Mouse (Mus musculus) spleen, embryonic (tissue): Measurements from ENCODE around the gene Madd.
"Not testable (repeated sequence)": the region's sequence is repeated elsewhere in the genome, so short reads cannot be mapped to it uniquely, and the experiment has no call there.

Experiments used
- CTCF ChIA-PET: fragments of 350-600 bp; sonication (Branson Sonifier 250); formaldehyde crosslinking; loops from one replicate; lab custom pipeline; 2022; lab: Charles Lee

Madd gene

DNA sequence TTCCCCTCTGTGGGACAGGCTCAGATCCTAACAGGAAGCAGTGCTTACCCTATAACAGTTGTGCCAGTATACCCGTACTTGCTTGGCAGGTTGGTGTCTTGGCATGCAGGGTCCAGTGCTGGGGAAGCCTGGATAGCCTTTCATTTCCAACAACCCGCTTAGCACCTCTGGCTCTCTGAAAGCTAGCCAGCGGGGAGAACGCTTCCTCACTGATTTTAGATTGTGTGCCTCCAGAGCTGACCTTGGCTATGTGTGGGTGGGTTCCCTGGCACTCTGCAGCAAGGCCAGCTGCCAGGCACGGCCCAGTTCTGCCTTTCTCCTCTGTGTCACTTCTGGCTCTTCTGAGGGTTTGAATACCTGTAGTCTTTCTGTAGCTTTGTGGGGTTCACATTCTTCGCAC lies 53.5 kb downstream of the Madd start:
- CTCF ChIA-PET = no interaction called here

DNA sequence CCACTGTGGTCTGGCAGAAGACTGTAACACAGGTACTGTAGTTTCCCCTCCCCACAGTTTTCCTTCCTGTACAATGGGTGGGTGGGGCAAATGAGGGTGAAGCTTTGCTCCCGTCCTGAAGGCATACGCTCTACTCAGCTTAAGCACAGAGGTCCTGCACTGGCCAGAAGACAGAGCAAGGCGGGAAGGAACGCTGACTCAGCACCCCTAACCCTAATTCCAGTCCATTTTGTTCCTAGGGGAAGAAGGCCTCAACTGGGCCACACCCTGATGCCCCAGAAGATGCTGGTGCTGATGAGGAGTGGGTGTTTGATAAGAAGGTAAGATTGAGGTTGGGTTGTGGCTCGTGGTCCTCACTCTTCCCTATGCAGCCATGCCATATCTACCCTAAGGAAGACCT lies 54.9 kb downstream of the Madd start:
- CTCF ChIA-PET = interaction anchor here (1.0 kb wide), 1 partner anchor 20 kb away, joined by 8 read pairs; no protein-coding TSS in a partner anchor

DNA sequence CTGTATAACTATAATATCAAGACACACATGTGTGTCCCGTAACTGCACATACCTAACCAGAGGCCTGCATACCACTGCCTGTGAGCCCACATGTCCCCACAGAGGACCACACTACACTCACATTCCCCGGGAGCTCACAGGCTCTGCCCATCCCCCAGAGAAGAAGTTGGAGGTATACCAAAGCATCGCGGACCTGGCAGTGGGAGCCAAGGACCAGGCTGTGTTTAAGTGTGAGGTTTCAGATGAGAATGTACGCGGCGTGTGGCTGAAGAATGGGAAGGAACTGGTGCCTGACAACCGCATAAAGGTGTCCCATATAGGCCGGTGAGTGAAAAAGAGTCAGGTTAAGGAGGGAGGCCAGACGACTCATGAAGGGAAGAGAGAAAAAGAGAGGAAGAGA lies 58.5 kb downstream of the Madd start:
- CTCF ChIA-PET = no interaction called here

DNA sequence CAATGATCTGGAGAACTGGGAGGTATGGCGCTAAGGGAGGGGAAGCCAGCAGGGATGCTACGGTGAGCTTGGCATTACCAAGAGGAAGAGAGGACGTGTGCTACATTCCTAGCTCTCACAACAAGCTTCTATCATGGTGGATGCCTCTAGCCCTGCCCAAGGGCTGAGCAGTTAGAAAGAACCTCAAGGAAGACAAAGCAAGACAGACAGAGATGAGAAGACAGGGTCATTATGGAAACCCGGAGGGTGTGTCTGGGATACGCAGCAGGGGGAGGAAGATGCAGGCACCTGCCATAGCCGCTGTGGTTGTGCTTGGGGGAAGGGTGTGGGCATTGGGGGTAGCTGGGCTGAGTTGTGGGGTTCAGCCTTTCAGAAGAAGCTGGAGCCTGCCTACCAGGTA lies 60.1 kb downstream of the Madd start:
- CTCF ChIA-PET = no interaction called here

DNA sequence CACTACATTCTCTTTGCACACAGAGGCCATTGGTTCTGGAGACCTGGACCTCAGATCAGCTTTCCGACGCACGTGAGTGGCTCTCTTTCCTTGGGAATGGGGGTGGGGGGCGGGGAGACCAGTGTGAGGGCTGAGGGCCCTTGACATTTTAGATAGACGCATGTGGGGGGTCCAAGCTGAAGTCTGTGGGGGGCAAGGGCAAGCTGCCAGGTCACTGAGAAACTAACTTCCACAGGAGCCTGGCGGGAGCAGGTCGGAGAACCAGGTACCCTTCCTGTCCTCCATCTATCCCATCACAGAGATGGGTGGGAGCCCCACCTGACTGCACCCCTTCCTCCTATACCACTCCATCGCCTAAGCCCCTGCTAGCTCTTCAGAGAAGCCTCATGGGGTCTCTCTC lies 62.1 kb downstream of the Madd start:
- CTCF ChIA-PET = interaction anchor here (0.6 kb wide), 1 partner anchor 46 kb away, joined by 9 read pairs; no protein-coding TSS in a partner anchor

DNA sequence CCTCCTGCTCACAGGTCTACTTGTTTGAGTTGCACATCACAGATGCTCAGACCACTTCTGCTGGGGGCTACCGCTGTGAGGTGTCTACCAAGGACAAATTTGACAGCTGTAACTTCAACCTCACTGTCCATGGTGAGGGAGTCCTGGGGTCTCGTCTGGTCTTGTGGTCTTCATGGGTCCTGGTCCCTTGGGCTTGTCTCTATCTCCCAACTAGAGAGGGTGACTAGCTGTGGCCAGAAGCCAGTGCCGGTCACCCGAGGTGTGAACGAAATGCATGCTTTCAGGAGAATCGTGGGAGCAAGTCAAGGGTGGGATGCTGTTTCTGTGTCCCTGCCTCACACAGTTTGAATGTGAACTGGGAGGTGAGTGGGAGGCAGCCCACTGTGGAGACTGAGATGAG lies 62.6 kb downstream of the Madd start:
- CTCF ChIA-PET = interaction anchor here (0.6 kb wide), 1 partner anchor 47 kb away, joined by 9 read pairs; no protein-coding TSS in a partner anchor

DNA sequence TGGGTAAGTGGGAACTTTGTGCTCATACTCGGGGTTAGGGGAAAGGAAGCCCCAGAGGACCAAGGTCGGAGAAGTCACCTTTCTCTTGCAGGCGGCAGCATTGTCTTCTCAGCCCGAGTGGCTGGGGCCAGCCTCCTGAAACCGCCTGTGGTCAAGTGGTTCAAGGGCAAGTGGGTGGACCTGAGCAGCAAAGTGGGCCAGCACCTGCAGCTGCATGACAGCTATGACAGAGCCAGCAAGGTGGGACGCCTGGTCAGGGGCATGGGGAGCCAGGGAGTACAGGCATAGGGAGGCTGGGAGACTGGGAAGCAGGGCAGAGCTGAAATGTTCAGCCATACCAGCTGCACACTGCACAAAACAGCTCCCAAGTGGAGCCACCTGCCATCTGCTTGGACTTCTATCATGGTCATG lies 63.4 kb downstream of the Madd start:
- CTCF ChIA-PET = no interaction called here

DNA sequence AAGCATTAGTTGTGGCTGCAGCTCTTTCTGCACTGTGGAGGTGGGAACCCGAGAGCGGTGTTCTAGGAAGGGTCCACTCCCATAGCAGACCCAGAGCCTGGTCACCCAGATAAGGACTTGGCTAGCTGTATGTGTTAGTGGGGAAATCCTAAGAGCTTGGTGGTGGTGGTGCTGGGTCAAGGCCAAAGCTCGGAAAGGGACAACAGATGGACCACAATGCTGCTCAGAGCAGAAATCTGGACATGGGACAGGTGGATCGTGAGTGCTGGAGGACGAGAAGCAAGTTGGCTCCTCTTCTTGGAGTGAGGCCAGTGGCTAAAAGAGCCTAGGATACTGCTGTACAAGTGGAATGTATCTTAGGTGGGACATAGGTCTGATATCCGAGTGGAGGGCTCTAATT lies 64.1 kb downstream of the Madd start:
- CTCF ChIA-PET = no interaction called here

DNA sequence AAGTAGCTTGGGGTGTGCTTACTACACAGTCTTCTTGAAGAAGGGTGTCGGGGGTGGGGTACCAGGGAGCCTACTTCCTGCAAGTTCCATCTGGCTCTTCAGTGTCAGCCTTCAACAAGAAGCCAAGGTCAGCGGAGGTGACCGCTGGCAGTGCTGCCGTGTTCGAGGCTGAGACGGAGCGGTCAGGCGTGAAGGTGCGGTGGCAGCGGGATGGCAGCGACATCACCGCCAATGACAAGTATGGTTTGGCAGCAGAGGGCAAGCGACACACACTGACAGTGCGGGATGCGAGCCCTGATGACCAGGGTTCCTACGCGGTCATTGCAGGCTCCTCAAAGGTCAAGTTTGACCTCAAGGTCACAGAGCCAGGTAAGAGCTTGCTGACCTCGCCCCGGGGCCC lies 64.6 kb downstream of the Madd start:
- CTCF ChIA-PET = no interaction called here

DNA sequence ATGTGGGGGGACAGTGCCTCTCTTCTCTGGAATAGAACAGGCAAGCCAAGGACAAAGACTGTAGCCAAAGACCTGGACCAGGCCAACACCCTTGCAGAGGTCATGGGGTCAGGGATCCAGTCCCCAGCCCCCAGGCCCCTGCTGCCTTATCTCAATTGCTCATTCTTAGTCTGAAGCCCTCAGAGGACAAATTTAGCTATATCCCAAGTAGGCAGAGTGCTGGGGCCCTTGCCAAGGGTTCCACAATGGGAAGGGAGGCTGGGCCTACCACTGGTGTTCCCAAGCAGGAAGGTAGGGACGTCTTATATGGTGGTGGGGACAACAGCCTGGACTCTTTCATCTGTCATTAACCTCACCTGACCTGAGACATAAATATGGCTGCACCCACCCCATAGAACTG lies 65.0 kb downstream of the Madd start:
- CTCF ChIA-PET = no interaction called here

DNA sequence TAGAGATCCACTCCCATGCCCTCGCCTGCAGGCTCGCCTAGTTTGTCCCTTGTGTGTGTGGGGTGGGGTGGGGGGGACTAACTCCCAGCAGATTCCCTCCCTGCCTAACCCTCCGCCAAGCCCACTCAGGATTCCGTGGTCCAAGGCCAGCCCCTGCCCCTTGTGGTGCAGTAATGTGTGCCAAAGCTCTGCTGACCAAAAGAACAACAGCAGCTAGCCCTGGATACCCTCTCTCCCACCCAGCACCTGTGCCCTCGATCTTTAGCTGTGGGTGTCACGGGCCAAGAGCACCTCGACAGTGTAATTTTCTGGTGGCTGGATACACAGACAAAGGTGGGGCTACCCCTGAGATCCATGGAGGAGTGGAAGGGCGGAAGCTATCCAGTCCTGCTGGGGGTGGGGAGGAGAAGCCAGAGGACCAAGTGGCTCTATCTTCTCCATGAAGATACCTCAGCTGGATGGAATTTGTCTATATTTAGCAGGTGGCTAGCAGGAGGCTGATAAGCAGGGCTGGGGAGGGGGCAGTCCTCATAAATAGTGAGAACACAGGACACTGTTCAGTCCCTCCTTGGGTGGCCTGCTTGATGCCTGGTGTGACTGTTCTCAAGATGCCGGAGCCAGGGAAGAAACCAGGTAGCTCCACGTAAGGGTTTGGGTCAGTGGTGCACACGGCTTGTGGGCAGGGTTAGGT lies 65.9 kb downstream of the Madd start, which contains the start of gene Mybpc3:
Gene Mybpc3, plus strand, starts transcription at position 560 of the 691 bp plus-strand sequence.
- CTCF ChIA-PET = no interaction called here

DNA sequence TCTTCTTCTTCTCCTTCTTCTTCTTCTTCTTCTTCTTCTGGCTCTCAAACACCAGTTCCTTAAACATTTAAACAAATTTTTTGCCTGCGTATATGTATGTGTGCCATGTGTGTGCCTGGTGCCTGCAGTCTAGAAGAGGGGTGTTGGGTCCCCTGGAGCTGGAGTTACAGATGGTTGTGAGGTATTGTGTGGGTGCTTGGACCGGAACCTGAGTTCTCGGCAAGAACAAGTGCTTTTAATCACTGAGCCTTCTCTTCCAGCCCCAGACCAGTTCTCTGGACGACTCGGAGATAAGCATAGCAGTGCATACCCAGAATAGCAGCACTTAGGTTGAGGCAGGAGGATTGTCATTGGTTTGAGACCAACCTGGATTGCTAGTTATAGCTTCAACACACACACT lies 66.8 kb downstream of the Madd start:
- CTCF ChIA-PET = no interaction called here

DNA sequence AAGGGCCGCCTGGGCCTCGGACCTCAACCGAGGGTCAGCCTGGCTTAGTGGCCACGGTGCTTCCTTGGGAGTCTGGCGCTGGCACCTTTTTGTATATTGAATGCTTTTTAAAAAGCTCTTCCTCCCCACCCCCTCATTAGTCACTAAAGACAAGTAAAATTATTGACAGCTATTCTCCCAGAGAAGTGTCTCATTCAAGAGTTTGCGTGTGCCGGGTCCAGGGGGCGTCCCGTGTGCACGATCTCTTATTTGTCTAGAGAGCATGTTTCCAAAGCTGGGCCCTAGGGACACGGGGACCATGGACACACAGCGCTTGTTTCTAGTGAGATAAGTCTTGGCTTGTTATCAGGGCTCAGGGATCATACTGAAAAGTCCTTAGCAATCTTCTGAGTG lies 68.1 kb downstream of the Madd start:
- CTCF ChIA-PET = interaction anchor here (0.6 kb wide), 1 partner anchor 189 kb away, joined by 3 read pairs; no protein-coding TSS in a partner anchor

DNA sequence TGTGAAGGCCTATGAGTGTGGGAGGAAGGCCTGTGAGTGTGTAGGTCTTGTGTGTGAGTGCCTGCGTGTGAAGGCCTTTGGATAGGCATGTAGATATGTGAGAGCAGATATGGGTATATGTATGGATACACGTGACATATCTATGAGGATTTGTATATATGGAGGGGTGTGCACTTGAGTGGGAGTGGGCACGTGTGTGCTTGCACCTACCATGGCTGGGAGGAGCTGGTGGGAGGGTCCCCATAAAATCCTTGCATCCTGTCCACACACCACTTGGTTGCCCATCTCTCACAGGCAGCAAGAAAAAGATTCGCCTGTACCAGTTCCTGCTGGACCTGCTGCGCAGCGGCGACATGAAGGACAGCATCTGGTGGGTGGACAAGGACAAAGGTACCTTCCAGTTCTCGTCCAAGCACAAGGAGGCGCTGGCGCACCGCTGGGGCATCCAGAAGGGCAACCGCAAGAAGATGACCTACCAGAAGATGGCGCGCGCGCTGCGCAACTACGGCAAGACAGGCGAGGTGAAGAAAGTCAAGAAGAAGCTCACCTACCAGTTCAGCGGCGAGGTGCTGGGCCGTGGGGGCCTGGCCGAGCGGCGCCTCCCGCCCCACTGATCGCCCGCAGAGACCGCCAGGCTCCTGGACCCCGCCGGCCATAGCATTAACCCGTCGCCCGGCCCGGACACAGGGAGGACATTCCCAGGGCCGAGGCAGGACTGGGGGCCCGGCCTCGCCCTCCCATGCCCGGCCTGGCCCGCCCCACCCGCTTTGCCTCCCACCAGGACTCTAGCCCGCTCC lies 68.7 kb downstream of the Madd start:
- CTCF ChIA-PET = no interaction called here

DNA sequence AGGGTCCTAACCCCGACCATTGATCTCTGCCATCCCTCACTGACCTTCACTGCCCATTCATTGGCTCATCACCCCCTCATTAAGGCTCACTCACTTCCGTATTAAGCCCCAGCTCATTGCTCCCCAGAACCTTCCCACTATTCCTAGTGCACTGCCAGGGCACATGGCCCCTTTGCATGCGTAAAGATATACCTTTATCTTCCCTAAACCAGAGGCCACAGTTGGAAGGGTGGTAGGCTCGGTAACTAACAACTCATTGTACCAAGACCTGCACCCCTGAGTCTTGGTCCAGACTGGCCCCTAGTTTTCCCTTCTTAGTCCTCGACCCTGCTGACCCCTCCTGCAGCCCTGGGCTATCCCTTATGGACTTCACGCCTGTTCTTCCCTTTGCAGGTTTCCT lies 69.8 kb downstream of the Madd start:
- CTCF ChIA-PET = no interaction called here

DNA sequence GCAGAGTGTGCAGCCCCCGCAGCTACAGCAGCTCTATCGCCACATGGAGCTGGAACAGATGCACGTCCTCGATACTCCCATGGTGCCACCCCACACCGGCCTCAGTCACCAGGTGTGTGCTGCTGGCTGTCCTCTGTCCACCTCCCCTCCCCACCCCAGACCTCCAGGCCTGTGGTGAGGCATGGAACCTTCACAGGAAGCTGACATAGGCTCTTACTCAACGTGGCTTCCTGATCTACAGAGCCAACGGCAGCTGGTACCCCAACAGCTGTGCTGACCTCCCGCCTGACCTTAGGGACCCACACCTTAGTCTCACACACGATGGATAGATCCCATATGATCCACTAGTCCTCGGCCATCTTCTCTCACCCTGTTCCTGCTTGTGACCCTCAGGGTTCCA lies 70.3 kb downstream of the Madd start:
- CTCF ChIA-PET = interaction anchor here (0.6 kb wide), 1 partner anchor 29 kb away, joined by 7 read pairs; no protein-coding TSS in a partner anchor

DNA sequence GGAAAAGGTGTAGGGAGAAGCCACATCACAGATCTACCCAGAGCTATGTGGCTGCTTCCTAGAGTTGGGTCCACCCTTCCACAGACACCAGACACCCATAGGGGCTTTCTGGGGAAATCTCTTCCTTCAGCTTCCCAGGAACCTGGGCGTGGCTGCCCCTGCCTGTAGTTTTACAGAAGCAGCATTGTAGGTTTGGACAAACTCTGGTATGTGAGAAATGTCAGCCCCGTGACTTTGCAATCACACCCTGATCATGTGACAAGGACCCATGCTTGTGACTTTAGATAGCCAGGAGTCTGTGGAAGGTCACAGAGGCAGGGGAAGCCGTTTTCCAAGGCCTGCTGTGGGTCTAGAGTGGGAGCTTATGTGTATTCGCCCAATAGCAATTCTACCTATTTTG lies 71.1 kb downstream of the Madd start:
- CTCF ChIA-PET = interaction anchor here (0.6 kb wide), 1 partner anchor 29 kb away, joined by 7 read pairs; no protein-coding TSS in a partner anchor

DNA sequence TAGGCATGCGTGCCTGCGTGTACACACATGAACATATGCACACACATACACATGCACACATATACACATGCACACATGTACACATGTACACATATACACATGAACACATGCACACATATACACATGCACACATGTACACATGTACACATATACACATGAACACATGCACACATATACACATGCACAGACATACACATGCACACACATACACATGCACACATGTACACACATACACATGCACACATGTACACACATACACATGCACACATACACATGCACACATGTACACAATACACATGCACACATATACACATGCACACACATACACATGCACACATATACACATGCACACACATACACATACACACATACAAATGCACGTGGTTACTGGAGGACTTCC lies 71.8 kb downstream of the Madd start:
- CTCF ChIA-PET = not testable (repeated sequence)

DNA sequence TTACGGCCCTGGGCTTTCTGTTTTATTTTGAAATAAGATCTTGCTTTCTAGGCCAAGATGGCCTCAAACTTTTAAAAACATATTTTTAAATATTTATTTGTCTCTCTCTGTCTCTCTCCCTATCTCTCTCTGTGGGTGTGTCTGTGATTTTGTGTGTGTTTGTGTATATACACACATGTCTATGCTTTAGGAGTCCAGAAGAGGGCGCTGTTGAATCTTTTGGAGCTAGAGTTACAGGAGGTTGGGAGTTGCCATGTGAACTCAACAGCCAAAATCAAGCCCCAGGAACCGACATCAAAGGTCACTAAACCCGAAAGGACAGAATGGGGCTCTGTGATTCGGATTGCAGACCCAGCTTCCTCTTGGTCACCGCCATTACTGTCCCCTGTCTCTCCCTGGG lies 73.2 kb downstream of the Madd start:
- CTCF ChIA-PET = no interaction called here

DNA sequence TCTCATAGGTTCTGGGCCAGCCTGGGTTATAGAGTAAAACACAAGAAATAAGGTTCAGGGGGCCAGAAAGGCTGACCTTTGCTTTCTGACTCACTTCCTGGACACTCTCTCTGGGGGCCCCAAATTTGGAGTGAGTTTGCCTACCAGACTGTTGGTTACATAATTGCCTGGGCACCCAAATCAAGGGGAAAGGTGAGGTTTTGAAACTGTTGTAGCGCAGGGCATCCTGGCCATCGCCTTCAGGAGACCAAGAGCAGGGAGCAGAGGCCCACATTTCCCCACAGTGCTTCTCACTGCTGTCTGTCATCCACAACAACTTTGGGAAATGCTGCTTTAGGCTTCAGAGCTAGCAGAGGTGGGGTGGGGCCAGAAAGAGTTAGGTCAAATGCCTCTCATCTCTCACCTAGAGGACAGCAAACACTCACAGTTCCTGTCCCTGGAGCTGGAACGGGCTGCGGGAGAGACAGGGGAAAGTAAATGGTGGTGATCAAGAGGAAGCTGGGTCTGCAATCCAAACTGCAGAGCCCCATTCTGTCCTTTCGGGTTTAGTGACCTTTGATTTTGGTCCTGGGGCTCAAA lies 73.7 kb downstream of the Madd start:
- CTCF ChIA-PET = no interaction called here

DNA sequence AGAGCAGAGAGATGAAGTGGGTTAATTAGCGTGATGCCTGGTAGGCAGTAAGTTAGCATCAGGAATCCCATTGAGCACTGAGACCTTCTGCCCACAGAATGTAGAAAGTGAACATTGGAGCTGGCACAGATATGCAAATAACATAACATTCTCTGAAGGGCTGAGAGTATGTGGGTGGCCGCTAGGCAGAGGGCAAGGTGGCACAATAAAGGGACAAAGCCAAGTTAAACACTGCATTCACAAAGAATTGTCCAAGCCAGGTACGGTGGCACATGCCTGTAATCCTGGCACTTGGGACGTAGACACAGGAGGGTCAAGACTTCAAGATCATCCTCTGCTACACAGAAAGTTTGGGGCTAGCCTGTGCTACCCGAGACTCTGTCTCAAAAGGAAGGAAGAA lies 74.4 kb downstream of the Madd start:
- CTCF ChIA-PET = interaction anchor here (1.2 kb wide), 1 partner anchor 19 kb away, joined by 8 read pairs; no protein-coding TSS in a partner anchor

DNA sequence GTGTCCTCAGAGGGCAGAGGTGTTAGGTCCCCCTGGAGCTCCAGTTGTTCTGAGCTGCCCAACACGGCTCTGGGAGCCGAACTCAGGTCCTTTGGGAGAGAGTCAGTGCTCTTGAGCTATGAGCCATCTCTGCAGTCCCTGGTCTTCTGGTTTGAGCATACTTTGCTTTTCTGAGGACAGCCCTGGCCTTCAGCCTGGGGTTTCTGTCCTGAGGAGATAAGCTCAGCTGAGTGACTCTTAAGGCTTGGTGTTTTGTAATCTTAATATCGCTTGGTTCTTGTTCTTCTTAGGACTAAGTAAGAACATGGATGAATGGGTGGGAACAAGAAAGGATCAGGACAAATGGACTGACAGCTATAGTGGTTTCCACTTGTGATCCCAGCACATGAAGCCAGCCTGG lies 75.5 kb downstream of the Madd start:
- CTCF ChIA-PET = interaction anchor here (0.7 to 1.2 kb wide), 3 partner anchors 21 to 358 kb away, joined by 3 to 8 read pairs (median 6); no protein-coding TSS in a partner anchor
